In the genomic region with DNA sequence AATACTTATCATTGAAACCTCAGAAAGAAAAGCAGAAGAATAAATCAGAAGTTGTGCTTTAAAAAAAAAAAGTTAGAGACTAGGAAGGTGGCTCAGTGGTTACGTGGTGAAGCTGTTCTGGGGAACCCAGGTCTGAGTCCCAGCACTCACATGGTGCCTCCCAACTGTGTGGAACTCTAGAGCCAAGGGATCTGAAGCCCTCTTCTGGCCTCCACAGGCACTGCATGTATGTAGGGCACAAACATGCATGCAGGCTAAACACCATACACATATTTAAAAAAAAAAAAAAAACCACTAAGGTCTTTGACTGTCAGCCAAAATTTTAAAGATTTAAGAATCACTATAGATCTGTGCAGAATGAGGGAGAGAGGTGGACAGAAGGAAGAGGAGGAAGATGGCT, we compare ENCODE assay signal across 9 mouse cellular contexts. TPM values are rescaled to one million over a fixed set of nuclear protein-coding genes. Genes with fewer than 3 reads are reported as not detected.
DNase-seq lines count a peak whose midpoint lies in the region; ATAC-seq and TF ChIP-seq lines count a peak whose summit lies in the region.
"Had no signal": no experiment of that assay in that cellular context is flagged by ENCODE, and none has a peak within 500 bp of the region (broad histone marks: within the 10 kb centered on the region; RNA-seq: fewer than 3 reads in every experiment).

No protein-coding gene starts in this region.

- peaks cover 4% of the 10 kb centered on the region; the same call in 1 of the 2 replicates for H3K4me1 ChIP-seq in lung, adult 2 months (ENCODE audit: control insufficient read depth, insufficient read depth, low read length)

- 100% methylated on average over 1 of the region's 1 CpGs for WGBS in lung, adult 2 months

- H3K4me3 ChIP-seq in gastrocnemius, adult 2 months: no peak overlapping the region
- H3K4me3 ChIP-seq in lung, adult 2 months (replicated peaks; ENCODE audit: extremely low read depth, low read depth, low read length): no peak overlapping the region
- H3K4me3 ChIP-seq: limb, embryonic 10.5 days had no signal

- in situ Hi-C loops in Patski (cut with MboI; ENCODE audit: low pct_unique_long_range_greater_than_20kb): no loop called here

- TF ChIP-seq POLR2A in lung, adult 2 months (IDR thresholded peaks at IDR 0.05; ENCODE audit: borderline replicate concordance, extremely low read depth, low read depth, low read length): no peak

- peak; percentile 38; the same call in 1 of the 2 replicates for TF ChIP-seq CTCF in gastrocnemius, adult 2 months (IDR thresholded peaks at IDR 0.05)
- peak; percentile 28; the same call in 1 of the 2 replicates for TF ChIP-seq CTCF in lung, adult 2 months (IDR thresholded peaks at IDR 0.05; ENCODE audit: insufficient read depth, low read length)
- TF ChIP-seq CTCF in Patski (IDR thresholded peaks at IDR 0.05): peak; percentile 47

- no peaks in the 10 kb centered on the region for H3K27me3 ChIP-seq in Patski

- CTCF ChIA-PET in Patski (lab: Charles Lee): interaction anchor here (1.2 to 3.6 kb wide), 4 partner anchors 10 to 316 kb away, joined by 3 to 11 read pairs (median 4); no protein-coding TSS in a partner anchor

- DNase-seq in gastrocnemius, adult 2 months: no peak
- DNase-seq in gastrocnemius, postnatal 14 days: no peak
- no peak for DNase-seq in lung, adult 2 months
- DNase-seq in lung, postnatal 36 days: no peak
- no peak for DNase-seq in Patski (ENCODE audit: low read depth, low spot score)
- peak; percentile 33 for DNase-seq in thymus, postnatal 14 days
- DNase-seq in urinary bladder, adult 18-20 months (ENCODE audit: low spot score in 2 of 2): no peak
- no peak for DNase-seq in right cerebral cortex, postnatal 36 days (ENCODE audit: low spot score in 2 of 2)

- ATAC-seq in Patski: no peak

- intact Hi-C loops in gastrocnemius, adult 2 months (cut with DNase I): no loop called here
- intact Hi-C loops in gastrocnemius, postnatal 14 days (cut with DNase I; ENCODE audit: low total_unique reads): no loop called here

- POLR2A ChIA-PET in Patski (lab: Charles Lee): no interaction called here

- no peak overlapping the region for H3K27ac ChIP-seq in gastrocnemius, adult 2 months
- H3K27ac ChIP-seq: limb, embryonic 10.5 days had no signal

RNA-seq across cellular contexts. Expression of gene Tnrc6c, which starts 20.4 kb away (rescaled TPM):
- total RNA-seq in gastrocnemius, adult 2 months (2021): 10 to 100 TPM; 18.5 to 24.8 TPM
- 10 to 100 TPM; 16.5 to 18.1 TPM for total RNA-seq in gastrocnemius, postnatal 14 days (2021)
- polyA plus RNA-seq in lung, adult 2 months (2012; rRNA removed): 21.3 and 22.4 TPM in 2 replicates
- polyA plus RNA-seq in Patski (2021): 21.1 TPM
